Mouse (Mus musculus) spleen, adult 2 months (tissue): Measurements from ENCODE around the gene Cdca4.

Source experiments
- CTCF ChIP-seq: fragments of 200-500 bp; IDR thresholded peaks from 2 replicates; pipeline ENCODE4 v1.5.1; 2011; ENCODE audit warnings: mild to moderate bottlenecking, inconsistent platforms; ENCODE audit not compliant: insufficient read depth, insufficient read length, insufficient replicate concordance; ENCODE audit errors: extremely low read depth
- POLR2A ChIP-seq: fragments of 200-500 bp; IDR thresholded peaks from 2 replicates; pipeline ENCODE4 v1.6.1; 2011; ENCODE audit warnings: low read depth, low read length, inconsistent platforms

- no peak for TF ChIP-seq POLR2A
- no peak for TF ChIP-seq CTCF
These were observed 21.1 kb upstream of the Cdca4 start for GRCm38 (mm10) chr12:112850344-112850743.
